Mouse (Mus musculus) embryonic facial prominence, embryonic 14.5 days (tissue): Measurements from ENCODE around the gene Emcn. TPM values are rescaled to one million over a fixed set of nuclear protein-coding genes. Genes with fewer than 3 reads are reported as not detected.

Source experiments
- ATAC-seq: fragments of 200-750 bp; cut with Nextera tagmentation; 2 replicates; pipeline ENCODE4 v1.8.0; 2017; ENCODE audit warnings: low read depth, moderate number of reproducible peaks, moderate TSS enrichment
- DNase-seq: peaks from one replicate; pipeline ENCODE4 v3.0.0-alpha.2; 2015; ENCODE audit warnings: low spot score
- H3K27ac ChIP-seq: fragments of 300-500 bp; sonication (generic); replicated peaks from 2 replicates; pipeline ENCODE4 v1.5.1; 2014; ENCODE audit warnings: low read depth, mild to moderate bottlenecking, low read length, moderate library complexity
- H3K27me3 ChIP-seq: fragments of 300-500 bp; sonication (generic); replicated peaks from 2 replicates; pipeline ENCODE4 v1.6.1; 2014; ENCODE audit warnings: low read length; ENCODE audit not compliant: control insufficient read depth, insufficient read depth
- H3K36me3 ChIP-seq: fragments of 300-500 bp; sonication (generic); 2 replicates; pipeline ENCODE4 v1.6.1; 2014; ENCODE audit warnings: low read length, mixed read lengths; ENCODE audit not compliant: control insufficient read depth, insufficient read depth
- H3K4me1 ChIP-seq: fragments of 300-500 bp; sonication (generic); 2 replicates; pipeline ENCODE4 v1.6.1; 2014; ENCODE audit warnings: antibody characterized with exemption, low read length; ENCODE audit not compliant: control insufficient read depth, insufficient read depth
- H3K4me2 ChIP-seq: fragments of 300-500 bp; sonication (generic); 2 replicates; pipeline ENCODE4 v1.6.1; 2014; ENCODE audit warnings: low read depth, mild to moderate bottlenecking, low read length, moderate library complexity, mixed read lengths
- H3K4me3 ChIP-seq: fragments of 300-500 bp; sonication (generic); 2 replicates; pipeline ENCODE4 v1.5.1; 2014; ENCODE audit warnings: low read depth, mild to moderate bottlenecking, low read length
- H3K9ac ChIP-seq: fragments of 300-500 bp; sonication (generic); 2 replicates; pipeline ENCODE4 v1.6.1; 2014; ENCODE audit warnings: low read depth, mild to moderate bottlenecking, low read length, moderate library complexity, mixed read lengths
- H3K9me3 ChIP-seq: fragments of 300-500 bp; sonication (generic); 2 replicates; pipeline ENCODE4 v1.6.1; 2016; ENCODE audit warnings: low read length; ENCODE audit not compliant: control insufficient read depth
- WGBS: fragments of 180-500 bp; shearing (Covaris S2); extraction: QIAGEN DNeasy Blood & Tissue Kit; methylation state at CpG from one replicate; pipeline ENCODE4 v1.1.7; 2014; 5-methylcytosine and 5-hydroxymethylcytosine counted together
- polyA plus RNA-seq: library from polyadenylated mRNA; unstranded; fragments of >200 nt; fragmentation: Nextera tagmentation; extraction: Ambion mirVana; gene quantifications from 2 replicates; pipeline ENCODE4 v1.2.1, GENCODE M21; 2014

The Emcn gene
- polyA plus RNA-seq, 1 experiment from 2014 or later: 48.0 TPM

DNA sequence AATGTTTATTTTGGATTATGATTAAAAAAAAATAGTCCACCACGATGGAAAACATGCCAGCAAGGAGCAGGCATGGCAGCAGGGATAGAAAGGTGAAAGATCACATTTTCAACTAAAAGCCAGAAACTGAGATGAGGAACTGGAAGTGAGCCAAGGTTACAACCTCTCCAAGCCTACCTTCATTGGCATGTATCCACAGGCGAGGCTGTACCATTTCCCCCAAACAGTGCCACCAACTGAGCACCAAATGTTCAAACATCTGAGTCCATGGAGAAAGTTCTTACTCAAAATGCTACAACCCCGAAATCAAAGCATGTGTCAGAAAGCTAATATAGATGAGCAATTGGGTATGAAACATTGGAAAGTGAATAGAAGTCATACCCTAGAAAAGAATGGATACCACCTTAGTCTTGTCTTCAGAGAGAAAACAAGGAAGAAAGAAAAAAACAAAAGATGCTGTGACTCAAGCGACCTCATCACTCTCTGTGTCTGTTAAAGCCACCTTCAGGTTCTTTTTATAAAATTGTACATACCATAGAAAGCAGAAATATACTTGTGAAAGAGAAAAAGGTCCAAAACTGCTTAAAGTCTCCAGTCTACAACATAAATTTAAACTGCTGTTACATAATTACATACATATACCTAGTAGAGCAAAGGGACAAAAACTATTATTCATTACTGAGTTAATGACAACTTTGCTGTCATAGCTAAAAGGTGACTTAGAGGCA lies 124.2 kb downstream of the Emcn start:
- Histone ChIP-seq H3K27me3 (no peaks in the 10 kb centered on the region), H3K9me3 (no peaks in the 10 kb centered on the region), H3K36me3 (no peaks in the 10 kb centered on the region), H3K4me1 (no peaks in the 10 kb centered on the region), H3K9ac (no peak overlapping the region), H3K4me2 (no peak overlapping the region), H3K27ac (no peak overlapping the region), H3K4me3 (no peak overlapping the region)
- DNase-seq: no peak
- no peak for ATAC-seq
- 61% methylated on average over 4 of the region's 4 CpGs for WGBS

DNA sequence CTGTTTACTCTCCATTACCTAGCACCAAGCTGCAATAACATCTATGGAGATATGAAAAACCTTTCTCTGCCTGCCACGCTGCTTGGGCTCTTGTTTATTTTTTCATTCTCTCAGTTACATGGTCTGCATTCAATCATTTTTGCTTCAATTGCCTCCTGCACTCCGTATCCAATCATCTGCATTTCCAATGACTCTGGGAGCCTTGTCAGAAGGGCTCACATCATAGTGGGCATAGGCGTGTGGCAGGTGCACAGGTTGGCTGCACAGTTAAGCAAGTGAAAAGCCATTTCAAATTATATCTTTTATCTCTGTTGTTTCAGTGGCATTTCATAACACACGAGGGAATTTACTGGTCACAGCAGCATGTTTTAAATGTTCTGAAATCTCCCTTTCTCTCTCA lies 125.1 kb downstream of the Emcn start:
- ATAC-seq (no peak), DNase-seq (no peak)
- Histone ChIP-seq H3K9me3 (no peaks in the 10 kb centered on the region), H3K27me3 (no peaks in the 10 kb centered on the region), H3K36me3 (no peaks in the 10 kb centered on the region), H3K4me3 (no peak overlapping the region), H3K4me2 (no peak overlapping the region), H3K27ac (no peak overlapping the region), H3K4me1 (no peaks in the 10 kb centered on the region), H3K9ac (no peak overlapping the region)
- 51% methylated on average over 4 of the region's 4 CpGs for WGBS

DNA sequence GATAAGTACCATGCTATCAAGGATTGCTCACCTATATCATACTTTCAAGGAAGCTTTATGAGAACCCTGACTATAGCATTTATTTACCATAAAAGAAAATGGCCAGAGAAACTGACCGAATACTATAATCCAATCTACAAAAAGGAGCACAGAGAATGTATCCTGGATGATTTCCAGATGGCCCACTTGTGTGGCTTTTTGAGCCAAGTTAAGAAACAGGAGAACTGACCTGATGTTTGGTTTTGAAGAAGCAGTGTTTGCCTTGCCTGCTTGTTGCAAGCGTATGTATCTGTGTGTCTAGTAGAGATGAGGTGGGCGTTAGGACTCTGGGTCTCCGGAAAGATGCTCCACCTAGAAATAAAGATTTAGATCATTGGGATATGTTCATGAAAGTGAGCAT lies 125.9 kb downstream of the Emcn start:
- Histone ChIP-seq H3K9me3 (no peaks in the 10 kb centered on the region), H3K27me3 (no peaks in the 10 kb centered on the region), H3K36me3 (no peaks in the 10 kb centered on the region), H3K4me2 (no peak overlapping the region), H3K4me1 (no peaks in the 10 kb centered on the region), H3K4me3 (no peak overlapping the region), H3K9ac (no peak overlapping the region), H3K27ac (no peak overlapping the region)
- DNase-seq (no peak), ATAC-seq (no peak)
- WGBS: 76% methylated on average over 4 of the region's 4 CpGs

DNA sequence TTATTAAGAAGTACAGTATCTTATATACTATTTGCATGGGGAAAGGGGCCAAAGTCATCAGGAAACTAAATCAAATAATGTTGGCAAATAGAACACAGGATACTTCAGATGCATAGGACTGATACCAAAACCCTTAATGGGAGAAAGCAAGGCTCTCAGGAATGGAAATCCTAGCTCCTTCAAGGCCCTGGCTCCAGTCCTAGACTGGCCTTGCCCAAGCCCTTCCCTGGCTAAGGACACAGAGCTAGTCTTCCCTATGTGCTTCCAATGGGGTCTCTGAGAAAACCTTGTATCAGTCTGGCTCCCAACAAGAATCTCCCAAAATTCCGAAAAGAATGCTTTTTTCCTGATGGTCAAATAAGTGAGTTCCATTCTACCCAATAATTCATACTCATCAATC lies 126.5 kb downstream of the Emcn start:
- ATAC-seq: no peak
- no peak overlapping the region for H3K9ac ChIP-seq
- WGBS: 93% methylated on average over 1 of the region's 1 CpGs

DNA sequence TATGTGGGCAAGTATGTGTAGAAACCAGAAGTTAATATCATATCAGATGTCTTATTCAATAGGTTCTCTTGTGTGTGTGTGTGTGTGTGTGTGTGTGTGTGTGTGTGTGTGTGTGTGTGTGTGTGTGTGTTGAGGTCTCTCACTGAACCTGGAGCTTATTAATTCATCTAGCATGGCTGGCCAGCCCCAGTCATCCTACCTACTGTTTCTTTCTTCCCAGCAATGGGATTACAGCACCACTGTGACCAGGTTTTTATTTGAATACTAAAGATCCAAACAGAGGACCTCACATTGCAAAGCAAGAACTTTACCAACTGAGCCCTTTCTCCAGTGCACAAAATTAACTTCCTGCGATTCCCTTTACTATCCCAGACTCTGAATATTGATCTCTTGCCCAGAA lies 131.3 kb downstream of the Emcn start:
- no peak overlapping the region for H3K4me2 ChIP-seq
- no peak for ATAC-seq
- H3K4me1 ChIP-seq: no peaks in the 10 kb centered on the region
- DNase-seq: no peak
- H3K9me3 ChIP-seq: no peaks in the 10 kb centered on the region
- H3K36me3 ChIP-seq: no peaks in the 10 kb centered on the region
- 91% methylated on average over 1 of the region's 1 CpGs for WGBS
- H3K4me3 ChIP-seq: no peak overlapping the region
- no peak overlapping the region for H3K9ac ChIP-seq
- no peaks in the 10 kb centered on the region for H3K27me3 ChIP-seq
- H3K27ac ChIP-seq: no peak overlapping the region

More for the DNA sequence above, 126.5 kb downstream of the Emcn start:
- H3K4me3 ChIP-seq: no peak overlapping the region
- H3K4me2 ChIP-seq: no peak overlapping the region
- H3K9me3 ChIP-seq: no peaks in the 10 kb centered on the region
- DNase-seq: no peak
- no peaks in the 10 kb centered on the region for H3K27me3 ChIP-seq
- H3K4me1 ChIP-seq: no peaks in the 10 kb centered on the region
- H3K27ac ChIP-seq: no peak overlapping the region
- H3K36me3 ChIP-seq: no peaks in the 10 kb centered on the region

DNA sequence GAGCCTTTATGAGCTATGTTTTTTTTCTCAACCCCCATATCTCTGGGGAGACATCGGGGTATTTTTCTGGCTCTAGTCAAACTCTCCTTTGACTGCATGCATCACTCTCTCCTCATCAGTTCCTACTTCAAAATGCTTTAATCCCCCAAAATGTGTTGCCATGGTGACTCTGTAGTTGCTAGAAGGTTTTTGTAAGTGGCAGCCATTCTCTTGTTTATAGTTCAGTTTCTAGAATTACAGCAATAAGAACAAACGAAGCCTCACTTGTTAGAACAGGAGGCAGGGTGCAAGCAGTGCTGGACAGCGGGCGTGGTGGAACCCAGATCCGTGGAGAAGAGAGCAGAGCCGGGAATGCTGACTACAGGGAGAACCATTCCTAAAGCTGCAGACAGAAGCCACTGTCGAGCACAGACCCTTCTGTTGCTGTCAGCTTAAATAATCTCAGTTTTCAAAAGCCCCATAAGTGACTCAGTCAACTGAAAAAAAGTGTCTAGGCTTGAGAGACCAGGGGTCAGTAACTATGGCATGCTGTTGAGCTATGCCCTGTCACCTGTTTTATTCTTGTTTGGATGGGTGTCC lies 139.0 kb downstream of the Emcn start:
- Histone ChIP-seq H3K27me3 (no peaks in the 10 kb centered on the region), H3K36me3 (no peaks in the 10 kb centered on the region), H3K4me1 (peaks cover 3% of the 10 kb centered on the region; the same call in 1 of the 2 replicates), H3K9ac (no peak overlapping the region), H3K9me3 (0 out of 2 replicates have a peak, but pooled peaks cover 4% of the 10 kb centered on the region), H3K27ac (no peak overlapping the region), H3K4me3 (no peak overlapping the region), H3K4me2 (no peak overlapping the region)
- ATAC-seq: no peak
- WGBS: 52% methylated on average over 7 of the region's 7 CpGs
- DNase-seq: peak; percentile 27

DNA sequence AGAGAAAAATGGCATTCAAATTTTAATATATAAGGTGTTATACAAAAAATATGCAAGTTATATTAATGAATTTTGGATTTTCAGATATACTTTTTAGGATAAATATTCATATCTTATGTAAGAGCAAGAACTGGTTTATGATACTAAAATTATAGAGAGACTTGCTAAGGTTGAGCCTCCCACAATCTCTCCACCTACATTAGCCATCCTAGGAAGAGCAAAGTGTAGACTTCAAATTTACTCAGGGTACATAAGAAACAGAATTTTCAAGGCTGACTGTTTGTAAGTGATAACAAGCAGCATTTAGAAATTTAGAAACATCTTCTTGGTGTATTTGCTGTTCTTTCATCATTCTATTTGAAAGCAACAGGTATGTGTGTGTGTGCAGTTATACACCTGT lies 140.3 kb downstream of the Emcn start:
- H3K4me2 ChIP-seq: no peak overlapping the region
- 0 out of 2 replicates have a peak, but pooled peaks cover 4% of the 10 kb centered on the region for H3K9me3 ChIP-seq
- no peaks in the 10 kb centered on the region for H3K27me3 ChIP-seq
- no peaks in the 10 kb centered on the region for H3K36me3 ChIP-seq
- H3K9ac ChIP-seq: no peak overlapping the region
- H3K4me1 ChIP-seq: peaks cover 3% of the 10 kb centered on the region; the same call in 1 of the 2 replicates
- ATAC-seq (no peak), DNase-seq (no peak)
- no peak overlapping the region for H3K4me3 ChIP-seq
- H3K27ac ChIP-seq: no peak overlapping the region
